Mouse (Mus musculus): Measurements from ENCODE around the gene Bag5. TPM values are rescaled to one million over a fixed set of nuclear protein-coding genes. Genes with fewer than 3 reads are reported as not detected.

Gene Bag5
- polyA plus RNA-seq, 1 experiment from 2014 or later: 67.8 TPM

Other genes starting within 250 kb of the Bag5 start
- 3.1 and 3.4 TPM in 2 replicates for gene Gm266, start 227.4 kb downstream of the Bag5 start, polyA plus RNA-seq (2015; fragmentation: Nextera tagmentation; extraction: Ambion mirVana)
- gene Eif5, start 175.2 kb downstream of the Bag5 start, polyA plus RNA-seq (2015; fragmentation: Nextera tagmentation; extraction: Ambion mirVana): 490 and 510 TPM in 2 replicates
- gene Mark3, start 138.7 kb downstream of the Bag5 start, polyA plus RNA-seq (2015; fragmentation: Nextera tagmentation; extraction: Ambion mirVana): 52.2 and 52.3 TPM in 2 replicates
- gene Ckb, start 40.9 kb downstream of the Bag5 start, polyA plus RNA-seq (2015; fragmentation: Nextera tagmentation; extraction: Ambion mirVana): 1,741 and 1,830 TPM in 2 replicates
- 11.5 and 12.0 TPM in 2 replicates for gene Trmt61a, start 35.2 kb downstream of the Bag5 start, polyA plus RNA-seq (2015; fragmentation: Nextera tagmentation; extraction: Ambion mirVana)
- gene Apopt1, start within 50 bp of the Bag5 start, polyA plus RNA-seq (2015; fragmentation: Nextera tagmentation; extraction: Ambion mirVana): 50.7 and 52.9 TPM in 2 replicates
- 578 and 629 TPM in 2 replicates for gene Klc1, start 45.6 kb upstream of the Bag5 start, polyA plus RNA-seq (2015; fragmentation: Nextera tagmentation; extraction: Ambion mirVana)
- gene Xrcc3, start 100.6 kb upstream of the Bag5 start, polyA plus RNA-seq (2015; fragmentation: Nextera tagmentation; extraction: Ambion mirVana): 3.7 TPM in 2 replicates
- gene Zfyve21, start 100.9 kb upstream of the Bag5 start, polyA plus RNA-seq (2015; fragmentation: Nextera tagmentation; extraction: Ambion mirVana): 43.8 and 46.4 TPM in 2 replicates
- gene Ppp1r13b, start 194.9 kb upstream of the Bag5 start, polyA plus RNA-seq (2015; fragmentation: Nextera tagmentation; extraction: Ambion mirVana): 34.4 and 37.9 TPM in 2 replicates

All from hindbrain, embryonic 15.5 days (tissue).